Mouse (Mus musculus): ENCODE results near the gene Gramd1a.

DNA sequence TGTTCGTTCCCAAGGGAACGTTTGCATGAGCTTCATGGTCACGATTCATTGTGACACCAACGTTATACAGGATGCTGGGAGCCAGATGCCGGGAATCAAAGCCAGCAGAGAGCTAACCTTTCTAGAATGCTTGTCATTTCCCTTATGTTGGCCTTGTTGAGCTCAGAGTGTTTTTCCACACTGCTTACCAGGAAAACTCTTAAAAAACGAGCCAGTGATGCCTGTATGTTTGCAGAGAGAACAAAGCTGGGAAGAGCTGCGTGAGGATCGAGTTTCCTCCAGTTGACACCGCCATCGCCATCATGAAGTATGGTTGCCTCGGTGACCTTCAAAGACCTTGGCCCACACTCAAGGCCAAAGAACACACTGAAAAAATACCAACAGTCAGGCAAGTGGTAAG, 6.6 kb upstream of the Gramd1a start:
- TF ChIP-seq CTCF (IDR thresholded peaks at IDR 0.05; ENCODE audit: low read depth, low read length): no peak
- no peak for TF ChIP-seq POLR2A (IDR thresholded peaks at IDR 0.05; ENCODE audit: extremely low read depth, insufficient read depth, low read length)
